Mouse (Mus musculus) testis, adult 2 months (tissue): ENCODE measurements around the gene Ngfr.

Source experiments
- CTCF ChIP-seq: fragments of 200-500 bp; IDR thresholded peaks from 2 replicates; pipeline ENCODE4 v1.5.1; 2012; ENCODE audit warnings: low read depth, mild to moderate bottlenecking, inconsistent platforms, low read length, moderate library complexity; ENCODE audit not compliant: control insufficient read depth, insufficient read depth, insufficient replicate concordance
- POLR2A ChIP-seq: fragments of 200-500 bp; IDR thresholded peaks from 2 replicates; pipeline ENCODE4 v1.6.1; 2012; ENCODE audit warnings: low read depth, mild to moderate bottlenecking, inconsistent platforms, low read length, moderate library complexity; ENCODE audit not compliant: control insufficient read depth

- TF ChIP-seq POLR2A: no peak
- TF ChIP-seq CTCF: no peak
These were observed 19.4 kb downstream of the Ngfr start for GRCm38 (mm10) chr11:95567936-95568715.
